ENCODE assay signal across 13 mouse cellular contexts in genomic region chr5:148090191-148090821, GRCm38 (mm10).
DNase-seq lines count a peak whose midpoint lies in the region; ATAC-seq and TF ChIP-seq lines count a peak whose summit lies in the region.
"Had no signal": no experiment of that assay in that cellular context is flagged by ENCODE, and none has a peak within 500 bp of the region (broad histone marks: within the 10 kb centered on the region; RNA-seq: fewer than 3 reads in every experiment).

No protein-coding gene starts in this region.

- H3K36me3 ChIP-seq in heart, embryonic 12.5 days = no peaks in the 10 kb centered on the region
- no peaks in the 10 kb centered on the region for H3K36me3 ChIP-seq in stomach, postnatal 0 days (ENCODE audit: control insufficient read depth, insufficient read depth, low read length)
- H3K36me3 ChIP-seq: lung, embryonic 15.5 days had no signal

- H3K27ac ChIP-seq in heart, embryonic 12.5 days (ENCODE audit: poor library complexity, severe bottlenecking) = no peak overlapping the region
- H3K27ac ChIP-seq in stomach, postnatal 0 days (replicated peaks) = no peak overlapping the region
- H3K27ac ChIP-seq: lung, embryonic 15.5 days had no signal

- WGBS in heart, embryonic 12.5 days = 69% methylated on average over 11 of the region's 11 CpGs
- 76% methylated on average over 11 of the region's 11 CpGs for WGBS in stomach, postnatal 0 days

- no peak overlapping the region for H3K9ac ChIP-seq in heart, embryonic 12.5 days
- H3K9ac ChIP-seq in stomach, postnatal 0 days (ENCODE audit: low read length) = no peak overlapping the region
- H3K9ac ChIP-seq: lung, embryonic 15.5 days had no signal

- no peaks in the 10 kb centered on the region for H3K4me1 ChIP-seq in heart, embryonic 12.5 days (replicated peaks)
- no peaks in the 10 kb centered on the region for H3K4me1 ChIP-seq in stomach, postnatal 0 days (replicated peaks; ENCODE audit: control insufficient read depth, insufficient read depth)
- H3K4me1 ChIP-seq: lung, embryonic 15.5 days had no signal

- no peak for ATAC-seq in monocyte, adult 5-6 weeks (replicated peaks; ENCODE audit: insufficient number of reproducible peaks, low FRiP score, low TSS enrichment, poor library complexity, severe bottlenecking)
- no peak for ATAC-seq in heart, embryonic 12.5 days (ENCODE audit: insufficient number of reproducible peaks, low FRiP score)
- ATAC-seq in stomach, postnatal 0 days (ENCODE audit: low FRiP score, low TSS enrichment) = no peak

- TF ChIP-seq CTCF in stomach, postnatal 0 days (IDR thresholded peaks at IDR 0.05; ENCODE audit: low read depth) = no peak

- peak; percentile 96 for DNase-seq in brain, adult 2 months (ENCODE audit: low read depth, low spot score)
- DNase-seq in cerebellum, adult 18-20 months = peak; percentile 73 to 74
- DNase-seq in frontal cortex, postnatal 36 days (ENCODE audit: low spot score in 2 of 2) = peak; percentile 69 to 72
- peak; percentile 62 to 79 for DNase-seq in left cerebral cortex, adult 9 months (ENCODE audit: low spot score in 2 of 2)
- no peak for DNase-seq in lung, postnatal 25 days (ENCODE audit: low spot score)
- DNase-seq in stomach, postnatal 0 days (ENCODE audit: low spot score) = no peak
- DNase-seq: gastrocnemius, postnatal 10 days; kidney, adult 18-20 months; thymus, adult 18-20 months had no signal

- H3K9me3 ChIP-seq in heart, embryonic 12.5 days (replicated peaks) = 0 out of 2 replicates have a peak, but pooled peaks cover 6% of the 10 kb centered on the region
- H3K9me3 ChIP-seq in stomach, postnatal 0 days (ENCODE audit: control insufficient read depth, low read length) = no peaks in the 10 kb centered on the region
- H3K9me3 ChIP-seq: lung, embryonic 15.5 days had no signal

- H3K27me3 ChIP-seq in heart, embryonic 12.5 days (replicated peaks) = no peaks in the 10 kb centered on the region
- no peaks in the 10 kb centered on the region for H3K27me3 ChIP-seq in stomach, postnatal 0 days (ENCODE audit: control insufficient read depth, insufficient read depth, low read length)
- H3K27me3 ChIP-seq: lung, embryonic 15.5 days had no signal

- TF ChIP-seq EP300 in stomach, postnatal 0 days (optimal IDR thresholded peaks at IDR 0.05) = no peak

- no peak overlapping the region for H3K4me2 ChIP-seq in heart, embryonic 12.5 days
- H3K4me2 ChIP-seq in stomach, postnatal 0 days (replicated peaks; ENCODE audit: low read depth) = no peak overlapping the region
- H3K4me2 ChIP-seq: lung, embryonic 15.5 days had no signal

- H3K4me3 ChIP-seq in heart, embryonic 12.5 days = no peak overlapping the region
- no peak overlapping the region for H3K4me3 ChIP-seq in stomach, postnatal 0 days (ENCODE audit: low read depth, low read length)
- H3K4me3 ChIP-seq: erythroblast, embryonic 14.5 days; lung, embryonic 15.5 days had no signal

Comparison
In these comparisons a context has a peak if more than half of its experiments do, and no peak if none do; other contexts are left out.
1. DNase-seq: peak in brain, adult 2 months (single experiment), cerebellum, adult 18-20 months (2 of 2), frontal cortex, postnatal 36 days (2 of 2) and left cerebral cortex, adult 9 months (2 of 2); none in lung, postnatal 25 days (single experiment) and stomach, postnatal 0 days (single experiment).